Mouse (Mus musculus) v-Abl transformed pro-B cells (cell line): ENCODE measurements around the gene Akap6.

Source experiments
- in situ Hi-C, 2 experiments: fragments of 400-800 bp; cut with MboI; formaldehyde crosslinking; loops; one replicate each; pipeline ENCODE4 v1.15.1; 2025; ENCODE audit not compliant: unreplicated experiment in 2 of 2

The Akap6 gene

DNA sequence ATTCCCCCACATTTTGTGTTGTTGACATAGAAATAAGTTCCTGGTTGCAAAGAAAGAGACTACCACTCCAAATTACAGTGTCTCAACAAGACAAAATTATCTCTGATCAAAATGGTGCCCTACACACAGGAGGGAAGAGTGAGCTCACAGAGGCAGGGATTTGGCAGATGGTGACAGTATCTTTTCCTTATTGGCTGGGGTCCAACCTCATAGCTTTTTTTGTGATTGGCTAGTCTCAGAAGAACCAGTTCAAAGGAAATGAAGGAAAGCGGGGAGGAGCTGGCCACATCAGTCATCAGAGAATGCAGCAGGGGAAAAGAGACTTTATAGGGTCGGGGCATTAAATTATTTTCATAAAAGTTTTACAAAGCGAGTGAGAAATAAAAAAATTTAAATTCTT lies 386.6 kb downstream of the Akap6 start:
- in situ Hi-C loops = no loop called here

DNA sequence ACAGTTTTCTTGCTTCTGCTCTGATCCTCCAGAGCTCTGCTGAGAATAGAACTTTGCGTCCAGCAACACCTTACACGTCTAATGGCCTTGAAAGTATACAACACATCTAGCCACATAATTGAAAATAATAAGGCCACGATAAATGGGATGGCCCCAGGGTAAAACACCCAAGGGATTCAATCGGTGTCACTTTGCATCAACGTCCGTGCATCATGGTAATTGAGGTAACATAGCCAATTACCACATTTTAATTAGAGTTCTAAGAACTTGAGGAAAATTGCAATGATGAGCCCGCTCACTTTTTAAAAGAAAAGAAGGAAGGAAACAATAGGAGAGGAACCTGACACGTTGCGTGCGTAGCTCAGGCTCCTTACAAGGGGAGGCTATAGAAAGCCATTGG lies 413.1 kb downstream of the Akap6 start:
- in situ Hi-C loops = no loop called here

DNA sequence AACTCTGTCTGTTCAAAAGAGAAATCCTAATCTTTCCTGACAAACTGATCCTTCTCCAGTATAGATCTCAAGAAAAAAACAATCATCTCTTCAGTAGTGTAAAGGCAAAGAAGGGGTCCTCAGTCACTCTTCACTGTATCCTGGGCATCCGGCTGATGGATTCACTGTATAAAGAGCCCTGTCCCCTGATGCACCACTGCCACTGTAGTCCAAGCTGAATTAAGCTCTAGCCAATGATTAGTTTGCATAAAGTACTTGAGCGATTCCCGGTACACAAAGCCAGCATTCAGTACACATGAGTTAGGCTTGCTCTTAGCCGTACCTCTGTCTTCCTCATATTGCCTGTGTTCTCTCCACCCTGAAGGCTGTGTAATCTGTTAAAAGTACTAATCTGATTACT lies 420.2 kb downstream of the Akap6 start:
- in situ Hi-C loops = no loop called here

DNA sequence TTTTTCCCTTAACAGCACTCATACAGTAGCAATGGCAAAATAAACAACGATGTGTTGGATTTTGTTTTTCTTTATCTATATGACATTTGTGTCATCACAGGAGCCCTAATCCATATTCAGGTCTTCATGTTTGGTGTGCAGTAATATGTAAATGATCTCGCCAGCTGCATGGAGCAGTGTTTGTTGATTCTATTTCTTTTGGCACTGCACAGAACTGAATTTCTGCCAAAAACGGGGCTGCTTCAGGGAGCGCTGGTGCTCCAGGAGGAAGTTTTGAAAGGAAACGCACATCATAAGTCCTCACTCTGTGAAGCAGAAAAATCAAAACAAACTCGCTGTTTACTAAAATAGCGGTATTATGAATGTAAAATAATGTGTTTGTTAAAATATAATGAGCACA lies 424.9 kb downstream of the Akap6 start:
- in situ Hi-C loops = no loop called here

DNA sequence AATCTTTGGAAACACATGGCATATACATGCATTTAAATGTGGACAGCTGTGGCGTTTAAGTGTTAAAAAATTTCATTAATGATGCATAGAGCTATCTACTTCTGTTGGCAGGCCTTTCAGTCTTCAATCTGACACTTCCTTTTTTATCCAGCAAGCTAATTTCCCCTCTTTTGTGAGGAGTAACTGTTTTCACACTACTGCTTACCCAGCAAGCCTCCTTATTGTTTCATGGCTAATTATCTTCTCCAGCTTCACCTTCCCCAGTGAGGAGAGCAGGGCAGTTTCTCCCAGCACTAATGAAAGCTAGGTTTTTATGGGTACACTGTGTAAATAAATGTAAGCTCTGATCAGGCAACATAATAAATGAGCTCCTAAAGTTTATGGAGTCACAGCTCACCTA lies 425.5 kb downstream of the Akap6 start:
- in situ Hi-C loops = no loop called here

DNA sequence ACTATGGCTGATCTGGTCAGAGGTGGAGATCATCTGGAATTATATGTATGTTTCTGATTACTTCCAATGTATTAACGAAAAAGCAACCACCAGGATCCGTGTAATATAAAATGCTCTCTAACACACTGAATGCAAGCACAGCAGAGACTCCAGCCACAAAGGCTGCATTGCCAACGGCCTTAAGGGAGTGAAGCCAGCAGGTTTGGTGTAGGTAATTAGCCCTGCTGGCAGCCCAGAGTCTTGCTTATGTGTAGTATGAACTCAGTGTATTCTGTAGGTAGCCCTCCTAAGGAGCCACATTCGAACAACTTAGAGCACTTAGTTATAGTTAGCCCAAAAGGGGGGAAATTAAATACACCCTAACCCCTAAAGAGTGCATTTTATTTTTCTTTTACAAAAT lies 426.1 kb downstream of the Akap6 start:
- in situ Hi-C loops = no loop called here

DNA sequence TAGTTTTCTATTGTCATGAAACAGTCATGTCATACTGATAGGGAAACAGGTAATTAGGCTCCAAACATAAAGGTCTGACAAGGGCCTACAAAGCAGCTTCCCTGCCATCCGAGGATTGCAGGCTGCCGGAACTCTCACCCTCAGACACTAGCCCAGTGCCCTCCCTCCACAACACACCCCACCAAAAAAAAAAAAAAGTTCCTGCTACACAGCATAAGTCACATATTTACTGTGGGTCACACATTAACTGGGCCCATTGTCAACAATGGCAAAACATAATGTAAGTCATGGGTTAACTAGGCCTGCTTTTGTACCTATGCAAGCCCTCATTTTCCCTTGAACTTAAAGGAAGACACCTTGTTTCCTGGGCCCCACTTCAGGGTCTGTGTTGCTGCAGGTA lies 435.0 kb downstream of the Akap6 start:
- in situ Hi-C loops = no loop called here

DNA sequence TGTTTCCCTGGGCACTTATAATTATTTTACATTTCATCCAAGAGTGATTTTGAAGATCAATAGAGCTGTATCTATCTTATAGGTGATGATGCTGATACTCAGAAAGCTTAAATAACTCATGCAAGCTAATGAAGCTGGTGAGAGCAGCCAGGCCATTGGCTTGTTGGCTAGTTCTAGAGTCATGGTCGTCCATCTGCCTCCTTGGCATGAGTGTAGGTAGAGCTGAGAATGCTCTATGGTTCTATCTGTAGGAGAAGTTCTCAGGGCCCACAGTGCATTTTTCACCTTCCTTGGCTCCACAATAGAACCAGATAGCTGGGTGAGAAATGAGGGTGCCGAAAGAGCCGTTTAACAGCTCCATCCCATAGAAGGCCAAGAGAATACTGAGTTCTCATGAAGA lies 438.1 kb downstream of the Akap6 start:
- in situ Hi-C loops = no loop called here

DNA sequence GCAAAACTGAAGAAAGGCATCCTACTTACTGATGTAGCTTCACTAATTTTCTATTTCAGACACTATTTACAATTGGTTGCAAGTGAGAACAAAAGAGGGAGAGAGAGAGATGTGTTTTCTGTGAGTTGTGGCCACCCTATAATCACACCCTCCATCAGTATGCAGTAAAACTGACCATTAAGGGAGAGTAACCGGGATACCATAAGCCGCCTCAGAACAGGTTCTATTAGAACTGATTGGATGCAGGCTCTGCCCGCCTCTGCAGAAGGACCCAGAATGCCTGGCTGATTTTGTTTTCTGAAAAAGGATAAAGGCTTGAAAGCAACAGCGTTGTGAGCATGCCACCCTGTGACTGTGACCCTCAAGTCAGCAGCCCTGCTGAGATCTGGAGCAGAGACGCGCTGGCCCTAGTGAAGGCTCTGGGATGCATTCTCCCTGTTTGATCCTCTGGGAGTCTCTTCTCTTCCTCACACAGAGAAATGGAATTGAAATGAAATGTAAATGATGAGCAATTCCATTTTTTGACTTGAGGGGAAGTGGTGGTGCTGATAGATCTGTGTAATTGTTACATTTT lies 445.0 kb downstream of the Akap6 start:
- in situ Hi-C loops = no loop called here

DNA sequence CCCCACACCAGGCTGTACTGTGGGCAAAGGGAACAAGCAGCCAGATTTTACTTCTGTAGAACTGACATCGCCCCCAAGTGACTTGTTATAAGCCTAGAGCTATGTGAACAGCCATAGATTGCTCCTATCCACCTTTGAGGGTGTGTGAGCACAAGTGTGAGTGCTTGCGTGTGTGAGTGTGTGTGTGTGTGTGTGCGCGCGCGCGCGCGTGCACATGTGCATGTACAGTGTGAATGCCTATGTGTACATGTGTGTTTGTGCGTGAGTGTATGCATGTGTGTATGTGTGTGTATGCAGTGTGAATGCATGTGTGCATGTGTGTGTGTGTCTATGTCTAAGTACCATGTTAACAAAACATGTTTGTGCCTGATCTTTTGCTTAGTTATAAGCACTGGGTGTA lies 445.6 kb downstream of the Akap6 start:
- in situ Hi-C loops = no loop called here

DNA sequence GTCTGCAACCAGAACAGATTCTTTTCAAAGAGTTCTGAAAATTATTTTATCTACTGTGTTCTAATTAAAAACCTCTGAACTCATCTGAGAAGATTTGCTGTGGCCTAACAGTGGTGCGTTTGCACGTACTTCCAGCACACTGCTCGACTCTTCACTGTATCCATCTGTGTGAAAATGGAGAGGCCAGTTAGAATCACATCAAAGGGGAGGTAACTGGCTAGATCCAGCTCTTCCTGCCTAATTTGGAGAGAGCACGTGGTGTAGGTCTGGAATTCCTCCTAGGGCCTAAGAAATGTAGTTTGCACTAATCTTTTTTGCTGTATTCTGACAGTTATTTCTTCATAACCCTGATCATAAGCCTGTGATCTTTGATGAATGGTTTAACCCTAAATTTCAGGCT lies 446.3 kb downstream of the Akap6 start:
- in situ Hi-C loops = no loop called here

DNA sequence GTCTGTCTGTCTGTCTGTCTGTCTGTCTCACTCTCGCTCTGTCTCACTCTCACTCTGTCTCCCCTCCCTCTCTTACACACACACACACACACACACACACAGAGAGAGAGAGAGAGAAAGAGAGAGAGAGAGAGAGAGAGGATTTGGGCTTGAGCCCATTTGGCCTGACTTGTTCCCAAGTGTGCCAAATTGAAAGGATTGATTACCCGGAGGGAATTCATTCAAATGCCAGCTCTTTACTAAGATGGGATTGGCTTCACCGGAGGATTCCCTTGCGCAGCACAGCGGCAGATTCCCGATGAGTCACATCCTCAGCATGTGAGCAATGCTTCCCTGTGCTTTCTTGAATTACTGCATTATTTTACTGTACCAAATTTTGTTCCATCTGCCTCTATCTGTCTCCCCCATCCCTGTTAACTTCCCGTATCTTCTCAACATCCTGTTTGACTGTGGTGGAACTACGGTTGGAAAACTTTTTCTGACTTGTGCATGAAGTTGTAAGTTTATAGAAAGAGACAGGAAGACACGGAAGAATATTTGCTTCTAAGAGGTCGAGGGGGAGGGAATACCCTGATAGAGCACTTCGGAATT lies 447.4 kb downstream of the Akap6 start:
- in situ Hi-C loops = no loop called here

DNA sequence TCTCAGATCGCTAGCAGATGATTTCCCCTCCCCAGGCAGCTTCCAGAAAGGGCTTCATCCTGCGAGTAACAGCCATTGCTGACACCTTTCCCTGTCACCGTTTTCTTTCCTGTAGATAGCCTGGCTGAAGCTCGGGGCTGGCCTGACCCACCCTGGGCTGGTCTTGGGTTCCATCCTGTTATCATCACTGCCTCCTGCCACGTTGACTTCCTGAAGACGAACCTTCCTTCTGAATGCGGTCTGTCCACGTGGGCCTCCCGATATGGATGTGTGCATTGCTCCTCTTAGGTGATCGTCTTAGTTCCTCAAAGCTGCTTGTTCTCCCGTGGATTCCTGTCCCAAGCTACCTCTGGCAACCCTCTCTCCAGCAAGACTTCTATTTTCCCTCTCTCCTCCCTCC lies 448.5 kb downstream of the Akap6 start:
- in situ Hi-C loops = no loop called here

DNA sequence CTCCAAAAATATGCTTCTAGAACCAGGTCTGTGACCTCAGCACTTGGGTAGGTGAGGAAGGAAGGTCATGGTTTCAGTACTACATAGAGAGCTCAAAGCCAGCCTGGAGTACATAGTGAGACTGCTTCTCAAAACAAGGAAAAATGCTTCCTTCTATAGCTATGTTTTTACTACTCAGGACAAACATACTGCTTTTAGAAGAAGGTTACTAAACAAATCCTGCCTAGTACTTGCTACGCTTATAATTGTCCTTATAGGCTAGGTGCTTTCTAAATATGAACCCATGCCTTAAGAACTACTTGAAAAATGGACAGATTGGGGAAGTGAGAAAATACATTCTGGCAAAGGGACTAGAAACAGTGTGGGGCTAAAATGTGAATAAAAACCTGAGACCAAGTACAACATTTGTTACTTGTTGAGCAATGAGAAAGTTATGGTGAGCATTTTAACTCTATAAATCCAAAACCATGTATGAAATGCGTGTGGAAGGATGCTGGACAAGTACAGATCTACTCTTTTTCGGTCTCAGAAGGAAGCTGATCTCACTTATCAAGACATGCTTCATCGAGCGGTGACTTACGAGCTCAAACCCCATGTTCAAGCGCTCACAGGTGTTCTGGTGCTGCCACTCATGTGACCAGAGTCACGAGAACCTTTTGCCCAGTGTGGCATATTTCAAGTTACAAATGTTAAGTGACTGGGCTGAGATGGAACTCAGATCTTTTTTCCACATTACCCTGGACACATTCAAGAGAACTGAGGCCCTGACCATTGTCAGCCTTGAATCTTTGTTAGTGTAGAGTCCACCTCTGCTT lies 469.2 kb downstream of the Akap6 start:
- in situ Hi-C loops = no loop called here

DNA sequence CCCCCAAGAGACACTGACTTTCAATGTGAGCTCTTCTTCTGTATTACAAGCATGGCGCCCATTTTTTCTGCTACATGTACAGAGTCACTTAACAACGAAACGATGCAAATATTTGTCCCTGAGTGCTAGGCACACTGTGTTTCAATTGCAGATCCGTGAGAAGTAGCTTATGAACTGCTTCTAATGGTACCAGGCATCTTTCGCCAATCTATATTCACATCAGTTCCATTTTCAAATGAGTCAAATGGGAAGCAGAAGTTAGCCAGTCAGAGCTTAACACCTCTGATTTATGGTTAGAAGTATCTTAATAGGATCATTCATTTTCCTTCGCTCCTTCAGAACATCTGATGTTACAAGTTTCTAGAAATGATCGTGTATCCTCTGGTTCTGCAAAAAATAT lies 492.3 kb downstream of the Akap6 start:
- in situ Hi-C loops = no loop called here

DNA sequence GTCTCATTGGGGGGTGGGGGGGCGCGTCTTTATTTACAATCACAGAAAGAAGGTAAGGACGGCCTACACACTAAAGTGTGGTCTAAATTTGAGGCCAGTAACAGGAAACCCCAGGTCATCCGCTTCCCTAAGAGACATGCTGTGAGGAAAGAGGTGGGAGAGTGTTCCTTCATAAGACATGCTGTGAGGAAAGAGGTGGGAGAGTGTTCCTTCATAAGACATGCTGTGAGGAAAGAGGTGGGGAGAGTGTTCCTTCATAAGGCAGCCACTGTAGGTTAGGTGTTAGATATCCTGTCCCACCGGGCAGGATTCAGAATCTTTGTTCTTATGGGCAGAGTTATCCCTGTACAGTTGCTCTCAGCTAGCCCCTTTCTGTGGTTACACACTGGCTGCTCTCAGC lies 494.5 kb downstream of the Akap6 start:
- in situ Hi-C loops = no loop called here
